Mouse (Mus musculus) adrenal gland, adult 2 months (tissue): Measurements from ENCODE around the gene Aqp3. TPM values are rescaled to one million over a fixed set of nuclear protein-coding genes. Genes with fewer than 3 reads are reported as not detected.

Source experiments
- DNase-seq: peaks from one replicate; pipeline ENCODE4 v3.0.0; 2021
- long read RNA-seq: library from polyadenylated mRNA; stranded (forward); transcript quantifications from one replicate; pipeline ENCODE4 v2.0.0, GENCODE M21; 2021
- polyA plus RNA-seq: library from polyadenylated mRNA; depleted of rRNA; stranded (reverse); fragments of >200 nt; gene quantifications from 2 replicates; pipeline ENCODE4 v1.2.3, GENCODE M21; 2012; rRNA removed
- total RNA-seq, 2 experiments: library from RNA; stranded (reverse); gene quantifications; 2 replicates each; pipeline ENCODE4 v1.2.3; 2021

The Aqp3 gene
- total RNA-seq (under 1 TPM in 1 of 2 experiments, not detected in 1; 0.28 TPM), polyA plus RNA-seq (0.22 and 0.40 TPM in 2 replicates)
- long read RNA-seq, result 0 reads

DNA sequence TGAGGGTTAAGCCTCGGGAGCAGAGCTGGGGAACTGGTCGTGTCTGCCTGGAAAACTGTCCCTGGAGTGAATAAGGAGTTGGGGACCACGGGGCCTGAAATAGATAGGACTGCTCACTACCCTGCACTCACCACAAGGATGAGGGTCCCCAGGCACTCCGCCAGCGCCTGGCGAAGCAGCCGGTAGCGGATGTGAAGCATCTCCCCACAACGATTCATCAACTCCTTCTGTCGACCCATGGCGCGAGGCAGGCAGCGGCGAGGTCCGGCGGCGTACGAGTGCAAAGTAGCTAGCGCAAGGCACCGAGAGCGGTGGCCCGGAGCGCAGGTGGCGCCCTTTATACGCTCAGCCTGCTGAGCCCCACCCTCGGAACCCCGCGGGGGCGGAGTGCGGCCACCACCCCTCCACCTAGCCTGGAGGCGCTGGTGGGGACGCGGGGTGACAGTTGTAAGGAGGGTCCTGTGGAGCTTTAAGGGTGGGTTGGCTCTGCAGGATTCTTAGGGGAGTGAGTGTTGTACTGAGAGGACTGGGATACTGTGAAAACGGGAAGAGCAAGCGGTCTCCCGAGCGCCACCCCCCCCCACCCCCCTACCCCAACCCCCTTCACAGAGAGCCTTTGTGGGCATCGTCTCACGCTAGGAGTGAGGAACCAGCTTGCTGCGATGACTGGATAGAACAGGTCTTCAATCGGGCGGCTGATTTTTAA, at the start of gene Aqp3:
Gene Aqp3, minus strand, starts transcription at position 313 of the 706 bp plus-strand sequence.
- DNase-seq, result peak; percentile 56

DNA sequence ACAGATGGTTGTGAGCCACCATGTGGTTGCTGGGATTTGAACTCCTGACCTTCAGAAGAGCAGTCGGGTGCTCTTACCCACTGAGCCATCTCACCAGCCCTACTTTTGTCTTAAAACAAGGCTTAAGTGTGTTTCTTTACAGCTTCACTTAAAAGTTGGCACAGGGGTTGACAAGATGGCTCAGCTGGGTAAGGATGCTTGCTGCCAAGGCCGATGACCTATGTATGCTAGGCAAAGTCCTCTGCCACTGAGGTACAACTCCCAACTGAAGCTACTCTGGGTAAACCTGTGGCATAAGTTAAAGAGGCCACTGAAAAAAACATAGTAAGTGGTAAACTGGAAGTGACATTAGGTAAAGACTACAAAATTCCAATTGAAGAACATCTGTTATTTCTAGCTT, 44.6 kb upstream of the Aqp3 start:
- DNase-seq, result no peak

DNA sequence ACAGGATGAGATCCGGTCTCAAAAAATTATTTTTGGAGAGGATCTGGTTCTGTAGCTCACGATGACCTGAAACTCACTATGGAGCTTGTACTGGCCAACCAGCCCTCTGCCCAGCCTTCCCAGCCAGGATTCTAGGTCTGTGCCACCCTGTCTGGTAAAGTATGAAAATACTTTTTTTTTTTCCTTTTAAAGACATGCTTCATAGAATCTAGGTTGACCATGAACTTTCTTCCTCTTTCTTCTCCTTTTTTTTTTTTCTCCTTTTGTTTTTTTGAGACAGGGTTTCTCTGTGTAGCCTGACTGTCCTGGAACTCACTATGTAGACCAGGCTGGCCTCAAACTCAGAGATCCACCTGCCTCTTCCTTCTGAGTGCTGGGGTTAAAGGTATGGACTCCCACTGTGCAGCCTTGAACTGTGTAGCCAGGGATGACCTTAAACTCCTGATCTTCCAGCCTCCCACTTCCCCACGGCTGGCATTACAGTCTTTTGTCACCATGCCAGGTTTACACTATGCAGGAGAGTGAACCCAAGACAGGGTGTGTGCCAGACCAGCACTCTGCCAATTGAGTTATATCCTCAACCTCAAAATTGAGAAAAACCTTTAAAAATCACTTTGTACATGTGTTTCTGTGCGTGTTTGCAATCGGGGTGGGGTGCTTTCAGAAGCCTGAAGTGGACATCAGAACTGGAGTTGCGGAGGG, 42.3 kb upstream of the Aqp3 start:
- DNase-seq, result peak; percentile 44

DNA sequence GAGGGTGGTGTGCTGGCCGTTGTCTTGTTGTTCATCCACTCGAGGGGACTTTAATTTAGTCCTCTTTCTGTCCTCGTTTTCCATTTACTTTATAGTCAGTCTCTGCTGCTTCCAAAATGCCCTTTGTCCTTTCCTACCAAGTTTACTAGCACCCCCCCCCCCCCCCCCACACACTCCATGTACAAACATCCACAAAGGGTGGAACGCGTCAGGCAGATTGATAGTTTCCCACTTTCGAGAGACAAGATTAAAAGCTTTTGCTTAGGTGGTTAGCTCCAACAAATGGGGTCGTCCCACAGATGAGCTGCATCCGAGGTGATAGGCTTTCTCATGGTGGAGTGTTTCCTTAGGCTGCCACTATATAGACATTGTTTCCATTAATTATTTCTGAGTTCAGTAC, 38.8 kb upstream of the Aqp3 start:
- DNase-seq, result peak; percentile 16

DNA sequence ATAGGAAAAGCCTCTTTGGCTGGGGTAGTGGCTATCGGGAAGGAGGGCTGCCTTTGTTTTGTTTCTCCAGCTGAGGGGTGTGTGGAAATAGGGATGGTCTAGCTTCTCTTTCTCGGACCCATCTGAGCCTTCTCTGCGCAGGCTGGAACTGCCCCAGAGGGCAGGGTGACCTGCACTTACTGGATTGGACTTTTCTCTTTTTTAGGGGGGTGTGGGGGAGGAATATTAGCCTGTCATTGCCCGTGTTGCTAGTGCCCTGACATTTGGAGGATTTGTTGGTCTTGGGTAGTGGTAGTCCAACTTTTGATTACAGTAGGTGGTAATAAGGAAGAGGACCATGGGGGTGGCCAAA, 38.4 kb upstream of the Aqp3 start:
- DNase-seq, result peak; percentile 74

DNA sequence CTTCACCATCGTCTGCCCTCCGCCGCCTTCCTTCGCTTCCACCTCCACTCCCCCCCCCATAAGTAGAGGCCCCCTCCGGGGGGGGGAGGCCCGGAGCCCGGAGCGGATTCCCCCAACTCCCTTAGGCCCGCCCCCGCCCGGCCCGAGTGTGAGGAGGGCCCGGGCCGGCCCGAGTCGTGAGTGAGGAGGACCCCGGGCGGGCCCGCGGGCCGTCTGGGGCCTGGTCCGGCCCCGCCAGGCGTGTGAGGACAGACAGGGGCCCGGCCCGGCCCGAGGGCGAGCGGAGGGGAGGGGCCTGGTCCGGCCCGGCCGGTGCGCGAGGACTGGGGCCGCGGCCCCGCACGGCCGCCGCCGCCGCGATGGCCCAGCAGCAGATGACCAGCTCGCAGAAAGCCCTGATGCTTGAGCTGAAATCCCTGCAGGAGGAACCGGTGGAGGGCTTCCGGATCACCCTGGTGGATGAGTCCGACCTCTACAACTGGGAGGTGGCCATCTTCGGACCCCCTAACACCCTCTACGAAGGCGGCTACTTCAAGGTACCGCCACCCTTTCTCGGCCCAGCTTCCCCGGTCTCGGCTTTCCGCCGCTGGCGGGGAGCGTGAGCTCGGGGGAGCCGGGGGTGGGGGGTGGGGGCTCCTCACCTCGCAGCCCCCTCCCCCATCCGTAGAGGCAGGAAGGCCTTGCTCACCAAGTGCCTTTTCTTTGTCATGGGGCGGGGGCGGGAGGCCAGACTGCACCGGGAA, 37.9 kb upstream of the Aqp3 start, which contains the start of gene Ube2r2:
Gene Ube2r2, plus strand, starts transcription at position 33 of the 743 bp plus-strand sequence.
- DNase-seq, result peak; percentile 87

DNA sequence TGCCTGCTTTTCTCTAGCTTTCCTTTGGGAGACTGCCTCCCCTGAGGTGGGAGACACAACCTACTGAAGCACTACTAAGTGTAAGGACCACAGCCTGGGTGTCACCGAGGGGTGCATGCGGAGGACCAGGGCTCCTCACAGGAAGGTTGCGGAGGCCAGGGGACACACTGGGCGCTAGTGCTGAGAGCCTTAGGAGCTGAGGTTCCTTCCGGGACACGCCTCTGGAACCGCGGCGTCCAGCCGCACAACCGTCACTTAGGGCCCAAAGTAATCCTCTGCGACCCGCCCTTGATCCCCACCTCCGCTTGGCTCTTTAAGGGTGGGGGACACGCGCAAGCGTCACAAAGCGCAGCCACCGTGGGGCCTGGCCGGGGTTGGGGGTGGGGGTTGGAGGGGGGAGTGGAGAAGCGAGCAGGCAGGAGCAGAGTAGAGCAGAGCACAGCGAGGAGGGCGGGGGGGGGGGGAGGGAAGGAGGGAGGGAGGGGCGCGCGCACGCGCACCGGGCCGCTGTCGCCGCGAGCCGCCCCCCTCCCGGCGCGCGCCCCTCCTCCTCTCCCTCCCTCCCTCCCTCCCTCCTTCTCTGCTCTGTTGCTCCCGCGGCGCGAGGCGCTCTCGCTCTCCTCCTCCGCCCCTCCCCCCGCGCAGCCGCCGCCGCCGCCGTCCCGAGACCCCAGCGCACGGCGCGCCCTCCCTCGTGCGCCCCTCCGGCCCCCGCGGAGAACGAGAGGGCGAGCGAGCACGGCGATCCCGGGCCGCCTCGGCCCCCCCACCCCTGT, 37.1 kb upstream of the Aqp3 start:
- peak; percentile 89 for DNase-seq

DNA sequence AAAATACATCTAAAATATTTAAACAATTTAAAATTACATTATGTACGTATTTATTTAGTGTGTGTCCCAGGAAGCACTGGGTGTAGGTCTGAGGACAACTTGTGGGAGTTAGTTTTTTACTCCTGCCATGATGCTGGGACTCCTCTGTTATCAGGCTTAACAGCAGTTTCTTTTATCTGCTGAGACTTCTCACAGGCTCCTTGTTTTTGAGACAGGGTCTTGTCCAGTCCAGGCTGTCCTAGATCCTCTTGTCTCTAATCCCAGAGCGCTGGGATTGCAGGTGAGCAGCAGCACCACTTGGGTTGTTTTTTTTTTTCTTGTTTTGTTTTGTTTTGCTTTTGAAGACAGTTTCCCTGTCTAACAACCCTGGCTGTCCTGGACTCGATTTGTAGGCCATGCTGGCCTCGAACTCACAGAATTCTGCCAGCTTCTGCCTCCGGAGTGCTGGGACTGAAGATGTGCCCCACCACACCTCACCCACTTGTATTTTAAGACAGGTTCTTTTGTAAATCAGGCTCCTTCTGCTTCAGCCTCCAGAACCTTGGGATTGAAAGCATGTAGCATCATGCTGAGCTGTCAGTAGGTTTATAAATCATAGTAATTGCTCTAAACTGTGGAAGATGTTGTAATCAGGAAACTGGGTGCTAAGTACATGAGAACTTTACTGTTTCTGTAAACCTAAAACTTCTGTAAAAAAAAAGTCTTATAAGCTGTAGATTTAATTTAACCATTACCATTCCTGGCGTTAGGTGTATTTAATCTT, 35.7 kb upstream of the Aqp3 start:
- DNase-seq, result no peak

DNA sequence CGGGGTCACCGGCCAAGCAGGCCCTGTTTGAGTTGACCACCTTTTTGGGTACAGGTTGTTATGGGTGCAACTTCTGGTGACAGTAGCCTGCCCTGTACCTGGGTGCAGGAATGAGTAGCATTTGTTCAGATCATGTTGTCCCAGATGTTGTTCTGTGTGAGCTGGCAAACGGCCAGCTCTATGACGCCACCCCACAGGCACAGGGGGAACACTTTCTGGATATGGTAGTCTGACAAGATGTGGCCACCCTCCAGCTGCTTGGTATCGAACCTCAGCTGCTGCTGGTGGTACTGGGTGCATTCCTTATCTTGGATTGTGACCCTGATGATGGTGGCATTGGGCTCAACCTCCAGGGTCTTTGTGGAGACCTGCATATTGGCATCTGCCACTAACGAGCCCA, 34.5 kb upstream of the Aqp3 start:
- no peak for DNase-seq

DNA sequence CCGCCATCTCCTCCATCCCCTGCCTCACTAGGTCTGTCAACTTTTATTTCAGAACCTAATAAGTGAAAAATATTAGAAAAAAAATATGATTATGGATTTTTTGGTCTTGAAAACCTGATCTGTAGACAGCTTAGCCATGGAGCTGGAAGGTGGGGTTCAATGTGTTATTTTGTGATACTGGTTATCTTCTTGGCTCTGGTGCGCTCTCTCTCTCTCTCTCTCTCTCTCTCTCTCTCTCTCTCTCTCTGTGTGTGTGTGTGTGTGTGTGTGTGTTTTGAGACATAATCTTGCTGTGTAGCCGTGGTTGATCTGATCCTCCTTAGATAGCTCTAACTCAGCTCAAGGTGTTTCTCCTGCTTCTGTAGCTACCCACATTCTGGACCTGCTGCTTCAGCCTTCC, 31.9 kb upstream of the Aqp3 start:
- no peak for DNase-seq

DNA sequence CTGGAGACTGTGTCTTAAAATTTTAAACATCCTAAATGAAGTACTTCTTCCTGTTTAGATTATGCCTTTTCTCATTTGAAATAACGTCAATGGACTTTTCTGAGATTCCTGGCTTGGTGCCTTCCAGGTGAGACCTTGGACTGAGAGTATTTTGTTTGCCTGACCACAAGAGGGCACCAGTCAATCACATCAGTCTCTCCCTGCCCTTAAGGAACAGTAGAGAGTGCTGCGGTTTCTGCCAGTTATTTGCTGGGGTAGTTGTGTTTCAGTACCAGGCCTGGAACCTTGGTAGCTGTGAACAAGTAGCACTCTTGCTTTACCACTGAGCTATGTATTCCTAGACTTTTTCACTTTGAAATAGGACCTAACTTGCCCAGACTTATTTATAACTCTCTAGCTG, 31.4 kb upstream of the Aqp3 start:
- DNase-seq, result peak; percentile 67

DNA sequence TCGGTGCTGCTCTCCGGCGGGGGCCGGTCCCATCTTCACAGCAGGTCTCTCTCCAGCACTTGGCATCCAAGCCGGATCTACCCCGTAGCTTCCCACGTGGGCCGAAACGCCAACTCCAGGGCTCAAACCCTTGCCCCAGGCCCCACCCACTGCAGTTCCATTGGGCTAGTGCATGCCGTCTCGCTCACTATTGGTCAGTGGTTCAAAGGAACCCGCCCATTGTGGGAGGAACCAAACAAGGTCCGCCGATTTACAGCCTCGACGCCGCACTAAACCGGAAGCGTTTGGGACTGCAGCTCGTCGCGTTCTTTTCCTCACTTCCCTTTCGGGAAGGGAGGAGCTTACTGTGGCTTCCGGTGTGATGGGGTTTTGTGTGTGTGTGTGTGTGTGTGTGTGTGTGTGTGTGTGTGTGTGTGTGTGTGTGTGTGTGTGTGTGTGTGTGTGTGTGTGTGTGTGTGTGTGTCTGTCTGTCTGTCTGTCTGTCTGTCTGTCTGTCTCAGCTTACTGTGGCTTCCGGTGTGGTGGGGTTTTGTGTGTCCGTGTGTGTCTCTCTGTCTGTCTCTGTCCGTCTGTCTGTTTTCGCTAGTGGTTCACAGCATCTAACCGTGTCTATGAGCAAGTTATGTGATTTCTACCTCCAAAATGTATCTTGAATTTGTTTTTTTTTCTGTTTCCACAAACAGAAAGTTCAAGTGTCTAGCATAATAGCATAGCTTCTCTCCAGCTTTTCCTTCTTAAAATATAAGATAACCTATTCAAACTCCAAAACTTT, 26.4 kb upstream of the Aqp3 start, which contains the start of gene Nol6:
Gene Nol6, minus strand, starts transcription at position 276 of the 772 bp plus-strand sequence.
- DNase-seq, result peak; percentile 99

DNA sequence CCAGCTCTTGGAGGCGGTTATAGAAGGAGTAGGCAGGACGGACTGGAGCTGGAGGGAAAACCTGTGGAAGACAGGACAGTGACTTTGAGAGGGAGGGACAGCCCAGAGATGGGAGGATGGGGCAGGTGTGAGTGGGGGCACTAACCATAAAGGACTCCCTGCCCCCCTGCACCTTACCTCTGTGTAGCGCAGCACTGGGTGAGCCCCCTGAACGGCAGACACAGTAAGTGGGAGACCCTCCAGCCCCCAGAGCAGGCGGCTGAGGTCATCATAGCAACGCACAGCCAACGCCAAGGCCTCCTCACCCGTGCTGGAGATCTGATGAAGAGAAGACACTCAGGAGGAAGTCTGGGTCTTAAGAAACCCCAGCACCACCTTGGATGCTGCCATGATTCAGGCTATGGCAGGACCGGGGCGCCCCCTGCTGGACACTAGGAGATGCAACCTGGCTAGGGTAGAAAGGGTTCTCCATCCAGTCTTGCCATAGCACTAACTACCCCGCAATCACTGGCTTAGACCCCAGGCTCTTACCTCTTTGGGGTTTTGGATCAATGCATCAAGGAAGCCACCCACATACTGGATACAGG, 20.8 kb upstream of the Aqp3 start:
- peak; percentile 52 for DNase-seq

DNA sequence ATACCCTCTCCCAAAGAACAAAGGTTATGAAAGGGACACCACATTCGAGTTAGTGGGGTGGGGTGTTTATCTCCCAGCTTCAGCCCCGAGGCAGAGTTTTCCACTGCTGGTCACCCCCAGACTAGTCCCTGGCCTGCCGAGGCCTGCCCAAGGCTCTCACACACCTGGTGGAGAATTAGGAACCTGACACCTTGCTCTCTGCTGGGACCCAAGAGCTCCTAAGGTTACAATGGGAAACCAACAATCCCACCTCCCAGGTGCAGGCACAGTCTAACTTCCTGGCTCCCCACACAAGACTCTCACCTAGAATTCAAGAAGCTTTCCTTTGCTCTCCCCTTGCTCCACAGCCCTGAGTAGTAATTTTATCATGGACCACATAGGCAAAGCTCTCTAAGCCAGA, 18.8 kb upstream of the Aqp3 start:
- no peak for DNase-seq

DNA sequence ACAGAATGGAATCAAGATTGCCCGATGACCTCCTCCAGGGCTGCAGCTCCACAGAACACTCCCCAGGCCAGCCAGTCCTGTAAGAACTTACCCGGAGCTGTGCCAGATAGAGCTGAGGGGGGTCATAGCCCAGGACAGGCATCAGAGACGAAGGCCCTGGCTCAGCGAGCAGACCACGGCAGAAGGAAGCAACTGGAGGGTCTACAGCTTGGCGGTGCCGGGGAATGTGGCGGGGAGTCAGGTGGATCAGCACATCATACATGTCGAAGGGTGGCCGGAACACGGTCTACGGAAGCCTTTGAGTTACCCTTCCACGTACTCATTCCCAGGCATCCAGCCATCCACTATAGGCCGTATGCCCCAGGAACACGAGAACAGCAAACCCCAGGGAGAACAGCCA, 17.8 kb upstream of the Aqp3 start:
- DNase-seq, result no peak

DNA sequence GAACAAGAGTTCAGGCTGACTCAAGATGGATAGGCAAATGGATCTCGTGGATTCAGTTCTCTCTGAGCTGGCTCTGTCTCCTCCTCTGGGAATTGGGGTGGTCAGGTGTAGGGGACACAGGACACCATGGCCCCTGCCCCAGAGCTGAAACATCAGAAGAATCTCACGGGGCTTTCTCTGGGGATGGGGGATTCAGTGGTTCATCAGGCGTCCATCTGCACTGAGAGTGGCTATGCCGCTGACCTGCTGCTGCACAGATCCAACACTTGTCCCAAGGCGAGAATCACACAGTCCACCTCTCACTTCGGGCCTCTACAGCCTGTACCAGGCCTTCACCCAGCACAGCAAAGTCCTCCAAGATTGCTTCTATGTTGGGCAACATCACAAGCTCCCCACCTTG, 17.1 kb upstream of the Aqp3 start:
- DNase-seq, result no peak

DNA sequence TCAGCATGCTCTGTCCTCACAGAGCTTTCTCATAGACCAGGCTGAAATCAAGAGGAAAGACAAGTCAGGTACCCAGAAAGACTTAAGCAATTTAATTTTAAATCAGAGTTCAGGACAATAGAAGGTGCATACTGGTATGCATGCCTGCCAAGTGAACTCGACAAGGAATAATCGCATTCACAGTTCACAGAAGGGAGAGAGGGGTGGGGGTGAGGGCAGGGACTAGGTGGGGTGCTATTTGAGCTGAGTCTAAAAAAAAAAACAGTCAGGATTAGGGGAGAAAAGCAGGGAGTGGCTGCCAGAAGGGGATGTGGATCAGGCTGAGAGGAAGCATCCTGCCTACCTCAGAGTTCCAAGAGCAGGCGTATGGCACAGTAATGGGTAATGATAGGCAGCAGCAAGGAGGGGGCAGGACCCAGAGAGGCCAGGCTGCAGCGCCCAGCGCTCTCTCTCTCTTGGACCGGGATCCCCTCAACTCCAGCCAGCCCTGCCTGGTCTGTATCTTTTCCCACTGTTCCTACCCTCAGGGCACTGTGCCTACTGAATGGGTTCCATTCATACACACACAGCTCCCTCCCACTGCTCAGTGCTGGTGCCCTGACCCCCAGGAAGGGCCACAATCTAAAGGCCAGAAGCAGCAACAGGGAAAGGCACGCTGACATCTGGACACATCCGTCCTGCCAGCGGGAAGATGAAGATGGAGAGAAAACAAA, 16.5 kb upstream of the Aqp3 start:
- DNase-seq, result no peak

DNA sequence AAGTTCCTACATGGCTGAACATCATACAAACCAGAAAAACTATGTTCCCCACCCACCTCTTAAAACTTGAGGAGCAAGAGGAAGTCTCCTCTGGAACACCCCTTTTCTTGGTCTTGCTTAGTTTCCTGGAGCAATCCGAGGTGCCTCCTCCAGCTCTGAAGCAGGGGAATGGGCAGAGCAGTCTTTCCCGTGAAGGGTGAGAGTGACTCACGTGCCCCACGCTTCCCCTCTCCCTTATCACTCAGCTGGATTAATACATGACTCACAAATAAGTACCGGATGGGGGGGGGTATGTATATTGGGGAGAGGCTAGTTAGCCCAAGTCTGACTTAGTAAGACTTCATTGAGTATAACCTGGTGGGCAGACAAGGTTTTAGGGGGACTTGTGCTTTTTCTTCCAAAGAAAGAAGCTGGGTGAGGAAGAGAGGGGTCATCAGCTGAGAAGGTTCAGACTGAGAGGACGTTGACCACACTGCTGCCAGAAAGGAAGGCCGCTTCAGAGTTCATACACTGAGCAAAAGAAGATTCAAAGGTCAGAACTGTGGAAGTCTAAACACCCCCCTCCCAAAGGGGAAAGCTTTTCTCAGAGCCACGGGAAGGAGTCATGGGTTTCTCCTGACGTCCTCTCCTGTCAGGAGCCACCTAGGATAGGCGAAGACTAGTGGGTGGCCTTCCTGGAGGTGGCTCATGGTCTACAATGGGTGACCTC, 10.9 kb upstream of the Aqp3 start:
- DNase-seq, result peak; percentile 54

DNA sequence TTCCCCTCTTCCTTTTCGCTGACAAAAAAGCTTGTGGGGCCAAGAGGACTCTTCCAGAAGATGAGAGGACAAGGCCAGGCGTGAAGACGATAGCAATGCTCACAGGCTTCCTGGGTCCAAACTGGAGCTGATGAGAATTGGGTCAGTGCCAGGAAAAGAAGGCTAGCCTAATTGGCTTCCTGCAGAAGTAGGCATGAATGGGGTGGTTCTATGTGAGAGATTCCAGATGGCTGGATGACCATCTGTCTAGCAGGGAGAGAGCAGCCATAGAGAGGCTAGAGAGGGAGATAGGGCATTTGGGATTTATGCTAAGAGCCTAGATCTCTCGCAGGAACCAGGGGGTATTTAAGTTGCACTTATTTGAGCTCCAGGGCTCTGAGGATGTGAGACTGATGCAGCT, 9.5 kb upstream of the Aqp3 start:
- DNase-seq, result no peak
